Mouse (Mus musculus) cerebellum, adult 2 months (tissue): Measurements from ENCODE around the gene Tmppe. TPM values are rescaled to one million over a fixed set of nuclear protein-coding genes. Genes with fewer than 3 reads are reported as not detected.

Experiments used
- DNase-seq, 2 experiments: peaks; one replicate each; pipeline ENCODE4 v3.0.0; 2021
- H3K27ac ChIP-seq: fragments of 200-500 bp; 2 replicates; pipeline ENCODE4 v1.5.1; 2012; ENCODE audit warnings: low read length, control low read depth, inconsistent platforms; ENCODE audit not compliant: insufficient read depth
- H3K27me3 ChIP-seq: fragments of 200-500 bp; 2 replicates; pipeline ENCODE4 v1.6.1; 2012; ENCODE audit warnings: inconsistent platforms, mild to moderate bottlenecking, low read length, moderate library complexity; ENCODE audit not compliant: control insufficient read depth, insufficient read depth
- H3K4me1 ChIP-seq: fragments of 200-500 bp; 2 replicates; pipeline ENCODE4 v1.6.1; 2011; ENCODE audit warnings: low read length; ENCODE audit not compliant: control insufficient read depth, insufficient read depth
- H3K4me3 ChIP-seq: fragments of 200-500 bp; replicated peaks from 2 replicates; pipeline ENCODE3; 2011; ENCODE audit warnings: mild to moderate bottlenecking, low read depth, low read length, control low read depth; ENCODE audit not compliant: insufficient read depth
- CTCF ChIP-seq: fragments of 200-500 bp; IDR thresholded peaks from 2 replicates; pipeline ENCODE4 v1.5.1; 2011; ENCODE audit warnings: low read depth, mild to moderate bottlenecking, control low read depth, low read length, moderate library complexity, borderline replicate concordance; ENCODE audit not compliant: insufficient read depth
- POLR2A ChIP-seq: fragments of 200-500 bp; IDR thresholded peaks from 2 replicates; pipeline ENCODE4 v1.6.1; 2011; ENCODE audit warnings: low read length, control low read depth, borderline replicate concordance; ENCODE audit not compliant: insufficient read depth
- WGBS: fragments of 180-500 bp; shearing (Covaris S2); methylation state at CpG from one replicate; pipeline ENCODE4 v1.1.7; 2018; 5-methylcytosine and 5-hydroxymethylcytosine counted together
- polyA plus RNA-seq: library from polyadenylated mRNA; depleted of rRNA; stranded (reverse); fragments of >200 nt; gene quantifications from 2 replicates; pipeline ENCODE4 v1.2.3, GENCODE M21; 2012

Tmppe gene
- polyA plus RNA-seq, 1 experiment = 4.1 TPM

DNA sequence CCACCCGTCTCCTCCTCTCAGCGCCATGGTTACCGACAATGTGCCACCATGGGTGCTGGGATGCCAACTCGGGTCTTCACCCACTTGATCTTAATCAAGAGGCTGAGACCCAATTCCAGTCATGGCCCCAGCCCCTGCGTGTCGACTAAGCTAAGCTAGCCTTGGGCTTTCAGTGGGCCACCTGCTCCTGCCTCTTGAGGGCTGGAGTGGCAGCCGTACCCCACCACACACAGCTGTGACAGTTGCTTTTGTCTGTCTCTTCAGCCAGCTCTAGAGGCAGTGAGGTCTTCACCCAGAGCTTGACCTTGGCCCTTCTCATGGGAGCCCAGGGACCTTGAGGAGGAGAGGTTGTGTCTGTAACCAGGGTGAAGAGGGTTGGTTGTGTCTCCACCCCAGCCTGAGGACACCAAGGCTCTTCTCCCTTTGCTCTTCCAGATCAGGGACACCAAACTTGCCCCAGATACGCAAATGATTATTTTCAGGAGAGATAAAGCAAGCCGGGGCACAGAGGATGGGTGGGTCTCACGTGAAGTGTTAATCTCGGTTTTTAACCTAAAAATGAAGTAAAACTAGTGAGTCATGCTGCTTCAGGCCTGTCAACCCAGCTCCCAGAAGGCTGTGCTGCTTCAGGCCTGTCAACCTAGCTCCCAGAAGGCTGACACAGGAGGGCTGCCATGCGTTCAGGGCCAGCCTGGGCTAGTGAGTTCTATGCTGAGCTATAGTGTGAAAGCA, 27.4 kb downstream of the Tmppe start:
- Histone ChIP-seq H3K4me1 (no peaks in the 10 kb centered on the region), H3K27ac (no peak overlapping the region), H3K27me3 (no peaks in the 10 kb centered on the region), H3K4me3 (no peak overlapping the region)
- DNase-seq = no peak
- TF ChIP-seq CTCF = no peak
- TF ChIP-seq POLR2A = no peak
- WGBS = 75% methylated on average over 12 of the region's 12 CpGs

DNA sequence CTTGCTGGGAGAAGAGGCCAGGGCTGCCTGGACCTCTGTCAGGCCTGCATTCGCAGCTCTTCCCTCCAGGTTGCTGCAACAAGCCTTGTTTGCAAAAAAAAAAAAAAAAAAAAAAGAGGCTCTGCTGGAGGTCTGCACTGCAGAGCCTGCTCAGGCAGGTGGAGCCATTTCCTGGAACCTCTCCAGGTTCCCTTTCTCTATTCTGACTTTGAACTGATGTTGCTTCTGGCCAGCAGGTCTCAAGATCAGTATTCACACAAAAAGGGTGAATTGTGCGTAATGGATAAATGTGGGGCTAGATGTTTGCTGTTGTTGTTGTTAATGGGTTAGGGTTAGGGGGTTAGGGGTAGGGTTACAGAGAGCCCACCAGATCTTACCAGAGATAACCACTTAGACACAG, 34.8 kb downstream of the Tmppe start:
- Histone ChIP-seq H3K4me1 (no peaks in the 10 kb centered on the region), H3K27ac (no peak overlapping the region), H3K4me3 (no peak overlapping the region), H3K27me3 (no peaks in the 10 kb centered on the region)
- TF ChIP-seq POLR2A = no peak
- no peak for TF ChIP-seq CTCF
- WGBS = 86% methylated on average over 2 of the region's 2 CpGs
- DNase-seq = no peak

DNA sequence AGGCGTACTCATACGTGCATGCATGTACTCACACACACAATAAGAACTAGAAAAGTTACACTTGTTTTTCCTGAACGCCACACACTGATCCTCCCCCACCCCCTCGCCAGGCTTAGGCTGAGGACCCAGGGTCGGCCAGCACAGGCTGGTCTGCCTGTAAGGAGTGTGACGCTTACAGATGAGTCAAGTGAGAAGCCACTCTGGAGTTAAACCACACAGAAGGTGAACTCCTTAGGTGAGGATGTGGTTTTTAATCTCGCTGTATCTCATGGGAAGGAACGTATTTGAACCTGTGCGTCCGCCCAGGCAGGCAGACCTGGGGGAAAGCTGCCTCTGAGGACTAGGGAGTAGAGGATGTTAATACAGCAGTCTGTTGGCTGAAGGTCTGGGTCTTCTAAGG, 39.6 kb downstream of the Tmppe start:
- no peak for TF ChIP-seq CTCF
- TF ChIP-seq POLR2A = no peak
- Histone ChIP-seq H3K27ac (no peak overlapping the region), H3K4me1 (no peaks in the 10 kb centered on the region), H3K4me3 (no peak overlapping the region), H3K27me3 (no peaks in the 10 kb centered on the region)
- DNase-seq = no peak
- WGBS = 90% methylated on average over 10 of the region's 10 CpGs

DNA sequence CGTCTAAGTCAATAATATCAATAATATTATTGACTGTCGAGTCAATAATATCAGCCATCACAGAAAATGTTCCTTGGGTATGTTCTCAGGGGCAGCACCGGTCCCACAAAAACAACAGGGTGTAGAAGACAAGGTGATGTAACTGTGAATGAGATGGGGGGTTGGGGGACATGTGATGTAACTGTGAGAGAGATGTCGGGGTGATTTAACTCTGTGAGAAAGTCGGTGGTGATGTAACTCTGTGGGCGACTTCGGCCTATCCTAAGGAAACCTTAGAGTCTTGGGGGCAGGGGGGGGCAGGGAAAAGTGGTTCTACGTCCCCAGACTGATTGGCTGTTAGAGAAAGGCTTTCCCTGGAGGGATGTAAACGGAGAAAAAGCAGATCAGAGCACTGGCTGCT, 41.3 kb downstream of the Tmppe start:
- Histone ChIP-seq H3K27me3 (no peaks in the 10 kb centered on the region), H3K27ac (no peak overlapping the region), H3K4me3 (no peak overlapping the region), H3K4me1 (no peaks in the 10 kb centered on the region)
- DNase-seq = no peak
- no peak for TF ChIP-seq POLR2A
- TF ChIP-seq CTCF = no peak
- WGBS = 97% methylated on average over 9 of the region's 9 CpGs

DNA sequence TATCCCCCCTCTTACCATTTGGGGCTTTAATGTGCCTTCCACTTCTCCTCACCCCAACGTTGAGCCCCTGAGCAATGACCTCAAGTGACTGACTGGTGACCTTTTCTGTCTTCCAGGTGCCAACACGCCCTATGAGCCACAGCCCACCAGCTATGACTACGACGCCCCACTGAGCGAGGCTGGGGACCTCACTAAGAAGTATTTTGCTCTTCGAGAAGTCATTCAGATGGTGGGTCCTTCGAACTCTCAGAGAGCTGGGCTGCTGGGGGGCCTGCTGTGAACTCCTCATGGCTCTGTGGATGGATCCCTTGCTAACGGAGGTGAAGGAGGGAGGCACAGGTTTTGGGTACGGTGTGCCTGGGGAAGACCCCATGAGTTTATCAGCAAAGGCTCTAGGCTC, 42.0 kb downstream of the Tmppe start:
- Histone ChIP-seq H3K27ac (no peak overlapping the region), H3K4me1 (no peaks in the 10 kb centered on the region), H3K4me3 (no peak overlapping the region), H3K27me3 (no peaks in the 10 kb centered on the region)
- TF ChIP-seq CTCF = no peak
- TF ChIP-seq POLR2A = no peak
- no peak for DNase-seq
- WGBS = 80% methylated on average over 9 of the region's 9 CpGs

- no peak for DNase-seq
- no peak for TF ChIP-seq POLR2A
- no peak for TF ChIP-seq CTCF
- no peak overlapping the region for H3K27ac ChIP-seq
- 94% methylated on average over 8 of the region's 8 CpGs for WGBS
- H3K27me3 ChIP-seq = no peaks in the 10 kb centered on the region
- no peak overlapping the region for H3K4me3 ChIP-seq
- H3K4me1 ChIP-seq = no peaks in the 10 kb centered on the region
Observed at GRCm38 (mm10) chr9:114443351-114443750, 42.4 kb downstream of the Tmppe start.

DNA sequence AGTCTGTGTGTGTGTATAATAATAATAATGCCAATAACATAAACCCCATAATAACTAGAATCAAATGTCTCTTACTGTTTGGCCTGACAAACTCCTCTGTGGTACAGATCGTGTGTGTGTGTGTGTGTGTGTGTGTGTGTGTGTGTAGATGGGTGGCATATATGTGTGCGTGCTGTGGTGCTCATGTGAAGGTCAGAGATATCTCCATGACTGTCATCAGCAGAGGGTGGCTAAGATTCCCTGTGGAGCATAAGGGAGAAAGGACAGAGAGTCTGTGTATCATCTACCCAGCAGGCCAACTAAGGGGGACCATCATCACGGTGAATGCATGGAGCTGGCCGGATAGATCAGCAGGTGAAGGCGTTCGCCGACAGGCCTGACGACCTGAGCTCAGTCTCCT, 46.0 kb downstream of the Tmppe start:
- Histone ChIP-seq H3K27ac (no peak overlapping the region), H3K4me1 (no peaks in the 10 kb centered on the region), H3K27me3 (no peaks in the 10 kb centered on the region), H3K4me3 (no peak overlapping the region)
- no peak for DNase-seq
- TF ChIP-seq POLR2A = no peak
- no peak for TF ChIP-seq CTCF
- 89% methylated on average over 8 of the region's 8 CpGs for WGBS

DNA sequence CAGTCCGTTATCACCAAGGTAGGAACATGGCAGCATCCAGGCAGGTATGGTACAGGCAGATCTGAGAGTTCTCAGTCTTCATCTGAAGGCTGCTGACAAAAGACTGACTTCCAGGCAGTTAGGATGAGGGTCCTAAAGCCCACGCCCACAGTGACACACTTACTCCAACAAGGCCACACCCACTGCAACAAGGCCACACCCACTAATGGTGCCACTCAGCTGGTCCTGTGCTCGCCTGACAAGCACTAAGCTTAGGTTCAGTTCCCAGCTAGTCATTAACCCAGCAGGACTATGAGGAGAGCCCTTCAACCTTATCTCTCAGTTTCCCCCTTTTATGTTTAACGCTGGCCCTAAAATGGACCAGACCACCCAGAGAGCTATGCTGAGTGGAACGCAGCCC, 47.8 kb downstream of the Tmppe start:
- Histone ChIP-seq H3K4me1 (no peaks in the 10 kb centered on the region), H3K4me3 (no peak overlapping the region), H3K27me3 (no peaks in the 10 kb centered on the region), H3K27ac (no peak overlapping the region)
- WGBS = 93% methylated on average over 5 of the region's 5 CpGs
- DNase-seq = no peak
- no peak for TF ChIP-seq POLR2A
- TF ChIP-seq CTCF = no peak
